Mouse (Mus musculus): ENCODE results near the gene 3830406C13Rik.

DNA sequence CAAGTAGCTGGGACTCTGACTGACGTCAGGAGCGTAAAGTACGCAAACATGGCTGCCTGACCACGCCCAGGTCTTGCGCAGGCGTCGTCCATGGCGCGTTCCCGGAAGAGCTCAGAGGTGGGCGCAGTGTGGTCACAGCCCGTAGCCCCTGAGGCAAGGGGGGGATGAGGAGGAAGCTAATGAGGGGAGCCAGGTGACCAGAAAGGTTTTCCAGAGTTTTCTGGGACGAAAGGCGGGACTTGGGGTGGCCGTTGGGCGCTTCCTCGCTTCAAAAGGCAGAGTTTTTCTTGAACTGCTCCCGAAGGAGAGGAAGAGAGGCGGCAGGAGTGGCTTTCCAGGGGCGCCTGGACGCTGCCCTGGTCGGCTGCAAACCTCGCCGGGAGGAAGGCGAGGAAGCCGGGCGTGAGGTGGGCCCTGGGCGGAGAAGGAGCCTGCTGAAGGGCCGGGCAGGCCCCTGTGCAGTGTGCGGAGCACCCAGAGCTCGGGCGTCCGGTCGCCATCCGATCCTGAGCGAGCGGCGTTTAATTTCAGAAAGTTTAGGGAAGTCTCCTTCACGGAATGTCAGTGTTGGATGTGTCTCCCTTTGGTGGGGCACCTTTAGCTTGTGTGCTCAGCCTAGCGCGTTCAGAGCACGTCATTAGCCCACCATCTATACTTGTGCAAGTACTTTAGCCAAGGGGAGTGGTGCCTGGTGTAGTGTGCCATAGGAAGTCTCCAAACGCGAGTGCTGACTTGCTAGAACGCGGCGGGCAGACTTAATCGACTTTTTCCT is at the start of gene 3830406C13Rik:
- TF ChIP-seq POLR2A (IDR thresholded peaks at IDR 0.05; ENCODE audit: insufficient read length, low read depth) (peak; percentile 91), E2F4 (IDR thresholded peaks at IDR 0.05; ENCODE audit: insufficient read depth) (no peak), MYOD1 (IDR thresholded peaks at IDR 0.05; ENCODE audit: control insufficient read depth in 1 of 3, insufficient read length in 2 of 3, low read depth in 2 of 3) (no peak), MAX (IDR thresholded peaks at IDR 0.05; ENCODE audit: low read depth) (no peak)
